Mouse (Mus musculus): ENCODE results near the gene Chil3. TPM values are rescaled to one million over a fixed set of nuclear protein-coding genes. Genes with fewer than 3 reads are reported as not detected.

Chil3 gene
- polyA plus RNA-seq (2014; fragmentation: Illumina TruSeq; extraction: RNeasy Lipid Tissue Mini Kit (QIAGEN cat#74804); ENCODE audit: low read depth, low replicate concordance): 0.66 TPM

DNA sequence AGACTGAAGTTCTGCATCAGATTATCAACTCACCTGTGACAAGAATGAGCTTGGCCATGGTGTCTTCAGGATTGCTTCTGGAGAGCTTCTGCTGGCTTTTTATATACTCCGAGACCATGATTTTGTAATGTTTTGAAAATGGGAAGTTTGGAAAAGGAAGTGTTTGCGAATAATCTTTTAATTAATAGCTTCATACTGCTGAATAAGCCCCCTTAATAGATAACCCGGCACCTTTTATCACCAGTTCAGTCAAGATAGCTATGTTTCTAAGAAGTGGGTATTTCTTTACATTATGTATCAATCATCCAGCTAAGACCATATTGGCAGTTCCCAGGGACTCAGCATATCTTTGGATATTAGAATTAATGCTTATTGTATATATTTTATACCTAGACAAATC is at the start of gene Chil3:
Gene Chil3 (minus strand): TSS at position 101 of the 400 bp plus-strand sequence.

DNA sequence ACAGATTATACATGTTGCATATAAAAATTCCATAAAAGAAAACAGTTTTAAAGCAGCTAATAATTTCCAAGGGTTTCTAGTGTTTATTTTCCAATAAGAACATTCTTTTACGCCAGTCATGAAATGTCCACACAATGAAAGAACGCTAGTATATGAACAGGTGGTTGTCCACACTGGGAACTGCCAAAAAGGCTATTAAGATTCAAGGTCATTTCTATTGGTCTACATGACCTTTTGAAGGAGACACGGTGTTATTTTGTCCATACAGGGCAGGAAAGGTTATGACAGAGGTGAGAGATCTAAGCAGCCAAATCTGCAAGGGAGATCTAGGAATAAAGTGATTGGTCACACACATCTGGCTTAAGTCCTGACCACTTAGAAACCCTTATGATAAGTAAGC is 54.4 kb downstream of the Chil3 start, which contains the start of gene Chia1:
Gene Chia1 (plus strand): TSS at position 301 of the 400 bp plus-strand sequence.

Other genes with a start within 250 kb of the Chil3 start
- 1.2 TPM for gene I830077J02Rik, start 234.9 kb downstream of the Chil3 start, polyA plus RNA-seq (2014; fragmentation: Illumina TruSeq; extraction: RNeasy Lipid Tissue Mini Kit (QIAGEN cat#74804); ENCODE audit: low read depth, low replicate concordance)
- gene Wdr77, start 208.2 kb downstream of the Chil3 start, polyA plus RNA-seq (2014; fragmentation: Illumina TruSeq; extraction: RNeasy Lipid Tissue Mini Kit (QIAGEN cat#74804); ENCODE audit: low read depth, low replicate concordance): 20.4 TPM
- gene Atp5f1, start 207.5 kb downstream of the Chil3 start, polyA plus RNA-seq (2014; fragmentation: Illumina TruSeq; extraction: RNeasy Lipid Tissue Mini Kit (QIAGEN cat#74804); ENCODE audit: low read depth, low replicate concordance): 984 TPM
- 0.32 TPM for gene Ovgp1, start 193.9 kb downstream of the Chil3 start, polyA plus RNA-seq (2014; fragmentation: Illumina TruSeq; extraction: RNeasy Lipid Tissue Mini Kit (QIAGEN cat#74804); ENCODE audit: low read depth, low replicate concordance)
- gene Pifo, start 152.9 kb downstream of the Chil3 start, polyA plus RNA-seq (2014; fragmentation: Illumina TruSeq; extraction: RNeasy Lipid Tissue Mini Kit (QIAGEN cat#74804); ENCODE audit: low read depth, low replicate concordance): not detected
- not detected for gene Chil5, start 134.8 kb downstream of the Chil3 start, polyA plus RNA-seq (2014; fragmentation: Illumina TruSeq; extraction: RNeasy Lipid Tissue Mini Kit (QIAGEN cat#74804); ENCODE audit: low read depth, low replicate concordance)
- not detected for gene Chia1, start 54.3 kb downstream of the Chil3 start, polyA plus RNA-seq (2014; fragmentation: Illumina TruSeq; extraction: RNeasy Lipid Tissue Mini Kit (QIAGEN cat#74804); ENCODE audit: low read depth, low replicate concordance)
- not detected for gene Chil4, start 51.9 kb upstream of the Chil3 start, polyA plus RNA-seq (2014; fragmentation: Illumina TruSeq; extraction: RNeasy Lipid Tissue Mini Kit (QIAGEN cat#74804); ENCODE audit: low read depth, low replicate concordance)
- gene Chil6, start 238.6 kb upstream of the Chil3 start, polyA plus RNA-seq (2014; fragmentation: Illumina TruSeq; extraction: RNeasy Lipid Tissue Mini Kit (QIAGEN cat#74804); ENCODE audit: low read depth, low replicate concordance): not detected